Mouse (Mus musculus) spleen, postnatal 4 days (tissue): ENCODE measurements around the gene Ttc27.

ENCODE experiments used
- DNase-seq, 2 experiments: peaks; one replicate each; pipeline ENCODE4 v3.0.0; 2022; ENCODE audit warnings: low spot score in 2 of 2

The Ttc27 gene

GRCm38 (mm10) chr17:74752906-74753627 lies 35.5 kb downstream of the Ttc27 start:
- no peak for DNase-seq

DNA sequence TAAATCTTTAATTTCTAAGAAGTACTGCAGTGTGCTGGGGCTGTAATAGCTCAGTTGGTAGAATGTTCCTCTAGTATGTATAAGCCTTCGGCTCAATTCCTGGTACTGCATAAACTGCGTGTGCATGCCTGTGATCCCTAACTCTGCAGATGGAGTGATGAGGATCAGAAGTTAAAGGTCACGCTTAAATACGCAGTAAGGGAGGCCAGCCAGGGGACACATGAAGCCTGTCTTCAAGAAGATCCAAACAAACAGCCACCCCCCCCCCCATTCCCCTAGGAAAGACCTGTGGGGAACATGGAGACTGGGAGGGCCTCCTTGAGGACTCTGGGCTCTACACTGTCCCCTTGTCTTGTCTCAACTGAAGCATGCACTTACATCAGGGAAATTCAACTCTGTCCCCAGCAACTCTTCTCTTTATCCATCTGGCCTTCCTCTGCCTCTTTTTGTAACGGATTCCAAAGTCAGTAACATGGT lies 36.1 kb downstream of the Ttc27 start:
- no peak for DNase-seq

GRCm38 (mm10) chr17:74754369-74755118 lies 37.0 kb downstream of the Ttc27 start:
- DNase-seq: no peak

DNA sequence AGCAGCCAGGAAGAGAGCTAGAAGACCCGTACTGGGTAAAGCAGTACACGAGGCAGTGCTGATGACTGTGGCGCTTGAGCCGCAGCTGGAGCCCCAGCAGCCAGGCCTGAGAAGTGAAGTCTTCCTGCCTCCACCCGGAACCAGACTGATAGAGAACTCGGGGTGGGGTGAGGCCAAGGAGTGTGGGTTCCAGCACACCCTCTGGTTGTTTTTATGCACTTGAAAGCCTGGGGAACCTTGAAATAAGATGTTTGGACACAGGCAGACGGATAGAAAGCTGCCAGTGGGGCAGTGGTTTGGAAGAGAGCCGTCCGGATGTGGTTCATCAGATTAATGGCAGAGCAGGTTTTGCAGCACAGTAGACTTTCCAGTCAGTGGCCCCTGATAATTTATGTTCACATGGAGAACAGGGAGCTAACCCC lies 51.9 kb downstream of the Ttc27 start:
- no peak for DNase-seq

DNA sequence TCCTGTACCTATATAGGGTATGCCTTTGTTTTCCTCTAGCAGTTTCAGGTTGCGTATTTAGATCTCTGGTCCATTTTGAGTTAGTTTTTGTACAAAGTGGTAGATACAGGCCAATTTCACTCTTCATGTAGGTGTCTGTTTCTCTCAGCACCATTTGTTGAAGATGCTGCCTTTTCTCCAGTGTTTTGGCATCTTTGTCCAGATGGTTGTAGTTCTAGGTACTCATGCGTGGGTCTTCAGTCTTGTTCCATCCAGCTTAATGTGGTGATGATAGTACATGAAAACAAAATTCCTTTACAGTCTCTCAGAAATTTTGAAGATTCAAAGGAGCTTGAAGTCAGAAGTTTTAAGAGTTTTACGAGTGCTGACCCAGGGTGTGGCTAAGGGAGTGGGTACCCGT lies 54.8 kb downstream of the Ttc27 start:
- DNase-seq: no peak

- no peak for DNase-seq
These were observed 56.0 kb downstream of the Ttc27 start for GRCm38 (mm10) chr17:74773556-74773955.

DNA sequence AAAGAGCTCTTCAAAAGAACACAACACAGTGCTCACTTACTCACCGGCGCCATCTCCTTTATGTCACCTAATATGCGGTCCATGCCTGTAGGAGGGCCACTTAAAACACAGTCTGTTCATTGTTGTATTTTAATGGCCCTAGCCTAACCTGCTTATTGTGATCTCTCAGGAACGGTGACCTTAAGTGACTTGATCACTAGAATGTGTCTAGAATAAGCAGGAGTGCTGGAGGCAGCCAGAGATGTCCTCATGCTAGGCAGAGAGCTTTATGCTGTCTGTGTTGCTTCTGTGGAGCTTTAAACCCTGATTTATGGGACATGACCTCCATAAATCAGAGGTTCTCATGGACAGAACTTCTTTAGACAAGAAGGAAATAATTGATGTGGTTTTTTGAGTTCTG lies 62.6 kb downstream of the Ttc27 start:
- DNase-seq: no peak

GRCm38 (mm10) chr17:74780627-74781026 lies 63.1 kb downstream of the Ttc27 start:
- DNase-seq: no peak

GRCm38 (mm10) chr17:74781911-74782310 lies 64.4 kb downstream of the Ttc27 start:
- no peak for DNase-seq

GRCm38 (mm10) chr17:74785586-74785985 lies 68.1 kb downstream of the Ttc27 start:
- DNase-seq: no peak

DNA sequence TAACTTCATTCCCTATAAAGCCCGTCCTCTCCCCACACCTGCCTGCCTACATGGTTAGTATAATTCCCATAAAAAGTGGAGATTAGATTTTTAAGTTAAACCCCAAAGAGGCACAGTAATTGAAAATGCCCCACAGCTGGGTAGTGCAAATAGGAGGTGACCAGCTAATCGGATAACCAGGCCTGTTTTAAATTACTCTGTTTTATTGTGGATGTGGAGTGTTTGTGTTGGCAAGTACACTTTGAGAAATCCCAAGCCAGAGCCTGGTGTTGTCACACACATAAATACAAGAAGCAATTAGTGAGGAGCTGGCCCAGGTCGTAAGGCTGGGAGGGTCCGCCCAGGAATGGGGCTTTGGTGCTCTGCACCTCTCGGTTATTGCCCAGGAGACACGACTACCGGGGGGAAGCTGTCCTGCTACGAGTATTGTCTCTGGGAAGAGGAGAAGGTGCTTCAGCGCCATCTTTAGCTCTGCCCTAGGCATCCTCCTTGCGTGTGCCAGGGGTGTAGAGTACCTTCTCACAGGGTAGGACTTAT lies 68.7 kb downstream of the Ttc27 start:
- no peak for DNase-seq

- no peak for DNase-seq
These were observed 78.6 kb downstream of the Ttc27 start for GRCm38 (mm10) chr17:74796023-74796699.

DNA sequence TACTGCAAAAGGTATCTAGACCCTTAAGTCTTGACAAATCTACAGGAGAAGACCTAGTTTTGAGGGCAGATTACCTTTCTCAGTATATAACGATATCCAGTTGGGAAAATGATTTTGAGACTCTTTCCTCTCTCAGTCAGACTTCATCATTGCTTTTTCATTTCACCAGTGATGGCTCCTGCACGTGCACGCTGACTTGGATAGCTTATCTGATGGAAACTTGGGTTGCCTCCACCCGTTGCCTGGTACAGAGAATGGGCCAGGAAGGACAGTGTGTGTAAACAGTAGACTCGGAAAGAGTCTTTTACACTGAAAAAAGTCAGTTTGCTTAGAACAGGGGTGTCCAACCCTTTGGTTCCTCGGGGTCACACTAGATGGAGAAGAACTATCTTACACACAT lies 82.3 kb downstream of the Ttc27 start:
- DNase-seq: no peak

DNA sequence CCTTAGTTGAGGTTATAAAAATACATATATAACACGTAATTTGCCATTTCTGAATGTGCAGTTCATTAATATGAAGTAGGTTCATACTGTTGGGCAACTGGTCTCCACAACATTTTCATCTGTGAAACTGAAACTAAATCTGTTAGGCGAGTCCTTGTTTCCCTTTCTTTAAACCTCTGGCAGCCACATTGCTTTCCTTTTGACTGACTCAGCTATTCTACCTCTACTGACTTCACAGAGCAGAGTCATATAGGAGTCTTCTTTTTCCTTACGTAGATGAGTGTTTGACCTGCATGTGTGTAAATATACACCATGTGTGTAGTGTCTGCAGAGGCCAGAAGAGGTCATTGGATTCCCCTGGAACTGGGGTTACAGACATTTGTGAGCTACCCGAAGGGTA lies 85.2 kb downstream of the Ttc27 start:
- DNase-seq: no peak

GRCm38 (mm10) chr17:74803835-74804234 lies 86.3 kb downstream of the Ttc27 start:
- no peak for DNase-seq

GRCm38 (mm10) chr17:74804321-74804930 lies 86.9 kb downstream of the Ttc27 start:
- DNase-seq: no peak

GRCm38 (mm10) chr17:74807509-74808248 lies 90.1 kb downstream of the Ttc27 start:
- DNase-seq: no peak

DNA sequence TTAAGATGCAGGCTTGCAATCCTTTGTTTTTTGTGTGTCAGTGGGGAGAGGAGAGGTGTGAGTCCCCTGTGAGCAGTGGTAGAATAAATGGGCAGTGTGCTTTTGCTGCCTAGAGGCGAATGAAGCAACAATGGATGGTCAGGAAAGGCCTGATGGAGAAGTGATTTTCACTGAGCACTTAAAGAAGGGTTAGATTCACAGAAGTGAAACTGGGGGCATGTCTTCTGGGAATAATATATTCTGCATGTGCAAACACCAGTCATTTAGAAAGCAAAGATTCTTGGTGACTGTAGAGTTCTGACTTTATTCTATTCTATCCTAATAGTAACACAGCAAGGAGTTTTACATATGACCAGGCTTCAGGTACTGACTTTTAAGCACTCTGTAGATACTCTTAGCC lies 90.8 kb downstream of the Ttc27 start:
- DNase-seq: no peak

DNA sequence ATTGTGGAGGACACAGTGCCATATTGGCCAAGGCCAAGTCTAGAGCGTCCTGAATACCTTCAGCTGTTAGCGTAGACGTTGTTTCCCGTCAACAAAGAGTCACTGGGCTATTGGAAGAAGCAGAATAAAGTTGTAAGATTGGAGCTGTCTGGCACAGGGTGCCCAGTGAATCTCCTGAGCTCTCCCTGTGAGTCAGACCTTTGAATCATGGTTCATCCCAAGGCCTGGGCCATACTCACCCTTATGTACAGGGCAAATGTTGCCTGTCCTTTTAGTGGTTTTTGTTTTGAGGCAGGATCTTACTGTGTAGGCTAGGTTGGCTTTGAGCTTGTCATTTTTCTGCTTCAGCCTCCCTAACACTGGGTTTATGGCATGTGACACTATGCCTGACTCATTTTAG lies 91.4 kb downstream of the Ttc27 start:
- DNase-seq: no peak

- no peak for DNase-seq
These were observed 93.5 kb downstream of the Ttc27 start for GRCm38 (mm10) chr17:74810892-74811625.

GRCm38 (mm10) chr17:74819711-74820110 lies 102.2 kb downstream of the Ttc27 start:
- DNase-seq: no peak
